Mouse (Mus musculus): ENCODE results near the gene Pla2g4c.
A peak's percentile ranks its signal among the peaks of the same experiment; 100 is the strongest.
"Not testable (repeated sequence)": the region's sequence is repeated elsewhere in the genome, so short reads cannot be mapped to it uniquely, and the experiment has no call there.

Pla2g4c gene

DNA sequence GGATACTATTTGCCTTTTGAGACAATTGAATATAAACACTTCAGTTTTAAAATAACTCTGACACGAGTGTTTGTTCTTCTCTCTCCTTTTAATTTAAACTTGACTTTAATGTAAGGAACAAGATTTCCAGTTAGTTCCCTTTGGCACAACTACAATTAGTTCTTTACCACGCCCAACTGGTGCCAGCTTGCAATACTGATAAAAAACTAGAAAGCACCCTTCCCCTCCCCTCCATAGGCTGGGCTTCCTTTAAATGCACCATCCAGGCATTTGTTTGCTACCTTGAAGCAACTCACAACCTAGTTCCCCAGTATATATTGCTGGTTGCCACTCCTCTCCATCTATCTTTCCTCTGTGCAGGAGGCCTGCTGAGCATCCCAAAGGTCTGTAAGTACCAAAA lies at the start of gene Pla2g4c:
Gene Pla2g4c (plus strand): TSS at position 340 of the 400 bp plus-strand sequence.
- DNase-seq = no peak

GRCm38 (mm10) chr7:13277081-13277480 lies 47.4 kb upstream of the Pla2g4c start, which contains the start of gene Lig1:
Lig1 (plus strand) TSS chr7:13277283.
- DNase-seq = no peak

DNA sequence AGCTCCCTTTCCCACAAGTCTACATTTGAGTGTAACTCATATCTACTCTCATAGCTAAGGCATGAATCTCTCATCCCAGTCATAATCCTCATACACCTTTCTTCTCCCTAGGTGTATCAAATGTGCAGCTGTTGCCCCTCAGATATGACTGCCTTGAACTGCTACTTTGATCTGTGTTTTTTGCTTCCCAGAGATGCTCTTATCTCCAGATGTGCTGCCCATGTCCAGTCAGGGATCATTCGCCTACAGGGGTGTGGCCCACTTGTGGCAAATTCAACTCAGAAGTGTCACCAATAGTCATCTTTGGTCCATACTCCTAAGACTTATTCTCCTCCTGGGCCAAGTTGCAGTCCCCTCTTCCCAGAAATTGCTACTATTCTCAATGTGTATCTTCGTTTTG lies 46.6 kb upstream of the Pla2g4c start:
- no peak for DNase-seq

- peak; percentile 93 for DNase-seq
Measured at GRCm38 (mm10) chr7:13278308-13278891, 46.1 kb upstream of the Pla2g4c start, which contains the start of gene Zswim9. Zswim9 (minus strand) TSS chr7:13278721.

- not testable (repeated sequence) for DNase-seq
Measured at GRCm38 (mm10) chr7:13278957-13279356, 45.5 kb upstream of the Pla2g4c start.

DNA sequence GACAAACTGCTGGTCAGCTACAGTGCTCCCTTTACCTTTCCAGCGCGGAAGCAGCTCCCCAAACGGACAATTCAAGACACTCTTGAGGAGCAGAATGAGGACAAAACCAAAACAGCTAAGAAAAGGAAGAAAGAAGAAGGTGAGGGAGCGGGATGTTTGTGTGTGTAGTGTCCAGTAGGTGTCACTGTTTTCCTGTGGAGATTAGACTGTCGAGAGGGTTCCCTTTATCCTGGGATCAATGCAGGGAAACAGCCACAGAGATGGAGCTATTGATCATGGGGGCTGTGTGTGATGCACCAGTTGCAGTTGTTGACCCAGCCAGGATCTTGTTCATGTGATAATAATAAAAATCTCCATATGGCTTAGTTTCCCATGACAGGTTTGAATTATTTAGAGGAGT lies 35.8 kb upstream of the Pla2g4c start:
- DNase-seq = peak; percentile 20

DNA sequence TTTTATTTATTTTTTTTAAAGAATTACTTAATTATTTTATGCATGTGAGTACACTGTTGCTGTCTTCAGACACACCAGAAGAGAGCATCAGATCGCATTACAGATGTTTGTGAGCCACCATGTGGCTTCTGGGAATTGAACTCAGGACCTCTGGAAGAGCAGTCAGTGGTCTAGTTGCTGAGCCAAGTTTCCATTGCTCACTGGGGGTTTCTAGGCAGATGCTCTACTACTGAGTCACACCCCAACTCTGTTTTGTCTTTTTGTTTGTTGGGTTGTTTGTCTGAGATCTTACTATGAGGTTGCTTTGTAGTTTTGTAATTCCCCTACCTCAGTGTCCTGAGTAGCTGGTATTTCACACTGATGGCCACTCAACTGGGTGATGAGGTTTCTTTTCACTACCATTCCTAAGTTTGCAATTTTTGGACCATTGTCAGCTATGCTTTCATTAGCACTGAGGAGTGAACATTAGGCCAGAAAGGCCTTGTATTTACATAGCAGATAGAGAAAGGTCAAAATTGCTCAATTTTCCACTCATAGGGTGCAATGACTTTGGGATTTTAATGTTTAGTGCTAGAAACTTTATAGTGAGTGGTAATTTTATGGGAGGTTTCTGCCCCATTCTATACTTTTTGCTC lies 34.3 kb upstream of the Pla2g4c start:
- no peak for DNase-seq

- DNase-seq = no peak
Measured at GRCm38 (mm10) chr7:13291370-13291769, 33.1 kb upstream of the Pla2g4c start.

GRCm38 (mm10) chr7:13293878-13294855 lies 30.3 kb upstream of the Pla2g4c start:
- DNase-seq = no peak

DNA sequence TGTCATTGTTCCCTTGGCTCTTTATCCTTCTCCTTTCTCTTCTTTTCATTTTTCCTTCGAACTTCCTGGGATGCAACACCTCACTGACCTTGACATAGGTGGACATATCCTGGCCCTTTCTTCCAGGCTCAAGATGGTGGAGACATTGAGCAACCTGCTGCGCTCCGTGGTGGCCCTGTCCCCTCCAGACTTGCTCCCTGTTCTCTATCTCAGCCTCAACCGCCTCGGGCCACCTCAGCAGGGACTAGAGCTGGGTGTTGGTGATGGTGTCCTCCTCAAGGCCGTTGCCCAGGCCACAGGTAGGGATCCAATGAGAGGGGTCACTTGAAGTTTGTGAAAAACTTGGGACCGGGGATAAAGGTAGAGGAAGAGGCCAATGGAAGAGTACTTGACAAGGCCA lies 29.2 kb upstream of the Pla2g4c start:
- no peak for DNase-seq

DNA sequence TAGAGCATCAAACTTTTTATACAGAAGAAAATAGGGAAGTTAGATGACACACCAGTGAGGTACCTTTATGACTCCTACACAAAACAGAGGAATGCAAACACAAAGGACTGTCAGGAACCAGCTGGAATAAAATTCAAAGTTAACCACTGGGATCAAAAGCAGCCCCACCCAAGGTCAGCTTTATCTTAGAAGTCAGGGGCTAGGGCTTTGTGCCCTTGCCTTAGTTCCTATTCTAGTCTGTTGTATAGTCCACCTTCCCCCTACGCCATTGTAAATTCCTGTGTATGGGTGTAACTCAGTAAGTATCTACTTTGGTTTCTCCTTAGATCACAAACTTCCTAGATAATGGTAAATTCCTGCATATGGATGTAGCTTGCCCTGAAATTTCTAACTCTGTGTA lies 26.8 kb upstream of the Pla2g4c start:
- no peak for DNase-seq

DNA sequence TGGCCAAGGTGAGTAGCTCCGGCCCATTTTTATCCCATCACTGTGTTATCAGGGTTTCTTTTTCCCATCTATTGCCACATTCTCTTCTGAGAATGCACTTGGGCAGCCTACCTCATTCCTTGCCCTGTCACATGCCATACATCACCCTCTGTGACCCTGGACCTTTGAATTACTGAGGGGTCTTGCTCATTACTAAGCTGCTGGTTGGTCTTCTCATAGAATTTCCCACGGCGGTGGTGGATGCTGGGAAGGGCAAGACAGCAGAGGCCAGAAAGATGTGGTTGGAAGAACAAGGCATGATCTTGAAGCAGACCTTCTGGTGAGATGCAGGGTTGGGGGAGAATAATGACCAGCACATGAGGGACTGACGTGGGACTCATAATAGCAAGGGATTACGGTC lies 25.6 kb upstream of the Pla2g4c start:
- DNase-seq = no peak

DNA sequence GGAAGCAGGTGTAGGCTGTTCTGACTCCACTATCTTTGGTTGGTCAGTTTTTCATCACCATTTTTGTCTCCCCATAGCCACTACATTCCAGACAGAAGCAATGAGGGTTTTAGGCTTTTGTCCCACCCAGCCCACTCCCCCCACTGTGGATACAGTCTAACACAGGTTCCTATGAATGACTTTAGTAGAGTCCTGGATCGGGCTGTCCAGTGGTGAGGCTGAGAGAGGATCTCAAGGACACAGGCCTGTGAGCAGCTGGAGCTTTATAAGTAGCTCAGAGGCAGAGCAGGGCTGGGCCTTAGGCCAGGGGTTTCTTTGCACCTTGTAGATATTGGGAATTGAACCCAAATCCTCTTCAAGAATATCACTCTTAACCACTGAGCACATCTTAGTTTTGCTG lies 22.8 kb upstream of the Pla2g4c start:
- DNase-seq = no peak

DNA sequence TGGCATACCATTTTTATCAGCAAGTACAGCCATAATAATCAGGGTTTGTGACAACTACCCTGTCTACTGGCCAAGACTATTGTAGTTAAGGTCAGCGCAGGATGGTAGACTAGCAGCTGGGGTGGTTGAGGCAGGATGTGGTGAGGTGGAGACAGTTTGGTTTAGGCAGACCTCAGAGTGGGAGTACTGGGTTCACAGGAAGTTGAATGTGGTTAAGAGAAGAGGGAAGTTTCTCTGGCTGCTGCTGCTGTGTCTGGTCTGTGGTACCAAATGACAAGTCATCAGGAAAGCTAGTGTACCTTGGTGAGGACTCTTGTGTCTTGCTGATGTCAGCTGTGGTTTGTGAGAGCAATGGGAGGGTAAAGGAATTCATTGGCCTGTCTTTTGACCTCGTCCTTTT lies 21.7 kb upstream of the Pla2g4c start:
- no peak for DNase-seq

- no peak for DNase-seq
Measured at GRCm38 (mm10) chr7:13303372-13303771, 21.1 kb upstream of the Pla2g4c start.

DNA sequence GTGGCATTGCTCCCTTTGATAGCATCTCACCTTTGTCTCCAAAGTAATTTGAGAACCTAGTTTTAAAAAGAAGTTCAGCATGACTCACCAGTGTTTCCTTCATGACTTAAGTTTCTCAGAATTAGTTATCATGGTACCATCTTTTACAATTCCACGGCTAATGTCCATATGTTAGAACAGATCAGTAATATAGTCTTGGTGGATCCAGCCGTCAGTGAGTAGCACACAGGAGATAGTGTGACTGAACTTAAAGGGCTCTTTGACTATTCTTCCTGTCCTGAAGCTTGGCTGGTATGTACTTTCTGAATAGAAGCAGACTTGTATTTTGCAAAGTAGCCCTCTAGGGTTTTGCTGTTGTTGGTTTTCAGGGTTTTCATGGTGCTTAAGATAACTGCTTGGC lies 15.0 kb upstream of the Pla2g4c start:
- no peak for DNase-seq

GRCm38 (mm10) chr7:13310493-13311199 lies 13.8 kb upstream of the Pla2g4c start:
- no peak for DNase-seq

DNA sequence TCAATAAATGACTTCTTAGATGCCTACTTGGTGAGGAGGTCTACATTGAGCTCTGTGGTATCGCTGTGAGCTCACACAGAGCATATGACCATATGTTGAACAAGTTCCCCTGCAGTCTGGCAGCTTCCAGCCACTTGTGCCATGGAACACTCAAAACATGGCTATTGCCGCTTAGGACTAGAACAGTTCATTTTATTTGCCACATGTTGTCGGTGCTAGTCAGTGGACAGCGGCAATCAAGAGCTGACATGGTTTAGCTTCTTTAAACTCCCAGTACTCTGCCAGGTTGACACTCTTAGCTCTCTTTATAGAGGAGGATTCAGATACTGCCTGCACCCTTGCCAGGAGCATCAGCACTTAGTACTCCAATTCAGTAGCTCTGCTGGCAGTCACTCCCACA lies 13.1 kb upstream of the Pla2g4c start:
- DNase-seq = no peak

GRCm38 (mm10) chr7:13314095-13314597 lies 10.3 kb upstream of the Pla2g4c start:
- peak; percentile 7 for DNase-seq

DNA sequence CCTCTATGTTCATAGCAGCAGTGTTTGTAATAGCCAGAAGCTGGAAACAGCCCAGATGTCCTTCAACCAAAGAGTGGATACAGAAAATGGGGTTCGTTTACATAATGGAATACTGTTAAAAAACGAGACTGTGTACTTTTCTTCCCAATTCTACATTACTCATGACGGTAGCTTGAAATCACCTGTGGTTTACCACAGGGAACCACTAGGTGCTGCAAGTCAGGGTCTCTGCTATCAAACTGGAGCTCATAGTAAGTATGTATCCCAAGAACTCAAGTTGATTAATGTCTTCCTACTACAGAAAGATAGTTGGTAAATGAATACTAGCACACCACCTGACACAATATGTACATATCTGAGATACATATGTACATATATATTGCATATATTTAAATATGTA lies 3.0 kb upstream of the Pla2g4c start:
- DNase-seq = no peak

DNA sequence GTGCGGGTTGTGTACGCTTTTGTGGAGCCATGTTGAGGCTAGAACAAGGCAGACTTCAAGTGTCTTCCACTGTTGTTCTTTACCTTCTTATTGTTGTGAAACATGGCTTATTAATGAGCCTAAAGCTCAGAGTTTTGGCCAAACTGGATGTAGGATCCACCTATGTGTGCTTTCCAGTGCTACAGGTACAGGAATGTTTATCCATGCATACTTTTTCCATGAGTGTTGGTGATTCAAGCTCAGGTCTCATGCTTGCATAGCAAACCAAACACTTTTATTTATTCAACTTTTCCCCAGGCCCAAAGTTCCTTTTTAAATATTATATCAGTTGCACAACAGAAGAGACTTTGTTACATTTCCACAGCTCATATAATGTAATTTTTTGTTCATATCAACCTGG lies 6.1 kb downstream of the Pla2g4c start:
- no peak for DNase-seq

DNA sequence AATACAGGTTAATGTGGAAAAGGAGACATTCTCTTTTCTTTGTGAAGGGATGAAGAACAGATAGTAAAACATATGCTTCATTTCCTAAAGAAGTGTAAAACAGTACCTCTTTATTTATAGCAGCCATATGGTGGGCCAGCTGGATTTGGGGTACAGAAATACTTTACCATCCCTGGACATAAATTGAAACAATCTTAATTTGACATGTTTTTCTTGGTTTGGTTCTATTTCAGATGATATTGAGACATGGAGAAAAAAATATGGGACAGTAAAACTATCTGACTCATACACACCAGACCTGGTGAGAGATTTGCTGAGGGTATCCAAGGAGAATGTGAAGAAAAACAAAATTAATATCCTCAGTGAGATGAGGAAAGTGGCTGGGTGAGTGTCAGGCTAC lies 31.5 kb downstream of the Pla2g4c start:
- DNase-seq = peak; percentile 29

DNA sequence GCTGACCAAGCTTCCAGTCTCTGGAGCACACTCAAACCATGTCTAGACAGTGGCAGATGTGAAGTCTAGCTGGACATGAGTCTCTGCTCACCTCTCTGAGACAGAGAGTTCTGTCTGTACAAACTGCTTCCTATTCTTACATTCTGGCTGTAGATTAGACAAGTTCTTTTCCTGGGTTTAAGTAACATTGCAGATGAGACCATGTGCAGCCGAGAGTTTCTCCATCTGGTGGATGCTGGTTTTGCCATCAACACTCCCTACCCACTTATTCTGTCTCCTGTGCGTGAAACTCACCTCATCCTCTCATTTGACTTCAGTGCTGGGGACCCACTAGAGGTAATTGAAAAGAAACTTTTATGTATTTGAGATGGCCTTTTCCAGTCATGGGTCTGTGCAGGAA lies 56.1 kb downstream of the Pla2g4c start:
- DNase-seq = no peak
